Mouse (Mus musculus) small intestine, adult 2 months (tissue): Measurements from ENCODE around the gene Slco3a1.

Experiments
- CTCF ChIP-seq: fragments of 200-500 bp; IDR thresholded peaks from 2 replicates; pipeline ENCODE4 v1.5.1; 2012; ENCODE audit warnings: low read depth, mild to moderate bottlenecking, control low read depth, inconsistent platforms, low read length, moderate library complexity, mixed read lengths; ENCODE audit not compliant: insufficient replicate concordance, insufficient read length; ENCODE audit errors: extremely low read depth
- POLR2A ChIP-seq: fragments of 200-500 bp; IDR thresholded peaks from 2 replicates; pipeline ENCODE4 v1.6.1; 2012; ENCODE audit warnings: low read depth, mild to moderate bottlenecking, control low read depth, inconsistent platforms, low read length, moderate library complexity

DNA sequence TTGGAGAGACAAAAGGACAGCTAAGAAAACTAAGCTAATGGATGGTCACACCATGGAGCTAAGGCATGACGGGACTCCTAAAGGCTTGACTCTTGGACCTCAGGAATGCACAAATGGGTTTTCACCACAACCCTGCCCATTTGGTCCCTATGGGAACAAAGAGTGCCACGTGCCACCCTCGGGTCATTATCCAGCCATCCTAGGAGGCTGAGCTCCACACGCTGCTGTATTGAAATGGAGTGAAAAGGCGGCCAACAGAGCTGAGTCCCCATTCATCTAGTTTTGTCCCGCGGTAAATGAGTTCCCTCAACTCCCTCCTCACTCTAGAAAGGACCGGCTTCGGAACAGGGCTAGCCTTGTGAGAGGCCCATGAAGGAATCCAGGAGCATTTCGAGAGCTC, 53.4 kb downstream of the Slco3a1 start:
- no peak for TF ChIP-seq CTCF
- TF ChIP-seq POLR2A: no peak
